Mouse (Mus musculus) embryonic fibroblast, embryonic 13.5 days (primary cell): ENCODE data around the gene Olfr263.

ENCODE experiments used
- CTCF ChIP-seq: IDR thresholded peaks from 2 replicates; pipeline ENCODE4 v1.5.1; 2011; ENCODE audit warnings: mild to moderate bottlenecking, control low read depth, low read length, moderate library complexity, borderline replicate concordance; ENCODE audit not compliant: insufficient read depth
- POLR2A ChIP-seq: IDR thresholded peaks from 2 replicates; pipeline ENCODE4 v1.6.1; 2011; ENCODE audit warnings: low read depth, mild to moderate bottlenecking, control low read depth, low read length, moderate library complexity

- no peak for TF ChIP-seq CTCF
- TF ChIP-seq POLR2A = no peak
Observed at GRCm38 (mm10) chr13:21110441-21110840, 19.0 kb upstream of the Olfr263 start.
